Mouse (Mus musculus) megakaryocyte, embryonic 14.5 days (primary cell): ENCODE results near the gene Cyfip1.

Experiments used
- FLI1 ChIP-seq: IDR thresholded peaks from 2 replicates; pipeline ENCODE4 v1.6.1; 2012; ENCODE audit warnings: low read length, inconsistent platforms, mixed read lengths
- GATA1 ChIP-seq: IDR thresholded peaks from 3 replicates; pipeline ENCODE4 v1.6.1; 2012; ENCODE audit warnings: mixed read lengths, low read length, inconsistent platforms, borderline replicate concordance

DNA sequence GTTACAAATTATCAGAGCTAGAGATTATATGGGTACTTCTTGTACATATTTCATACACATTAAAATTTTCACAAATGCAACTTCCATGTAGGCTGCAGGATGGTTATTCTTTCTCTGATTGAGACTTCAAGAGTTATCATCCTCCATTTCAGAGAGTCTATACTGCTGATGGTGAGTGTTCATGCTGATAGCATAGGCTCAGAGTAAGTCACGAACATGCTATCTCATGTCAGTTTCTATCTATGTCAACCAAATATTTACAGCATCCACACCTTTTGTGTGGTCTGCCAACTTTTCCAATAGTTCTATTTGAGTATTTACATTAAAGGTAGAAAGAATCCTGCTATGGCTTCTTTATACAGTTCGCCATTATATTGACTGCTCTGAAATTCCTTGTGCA lies 140.0 kb downstream of the Cyfip1 start:
- TF ChIP-seq GATA1 (no peak), FLI1 (no peak)
